Mouse (Mus musculus) liver, adult 2 months (tissue): ENCODE data around the gene Zbtb18.

Experiments used
- CTCF ChIP-seq: fragments of 200-500 bp; IDR thresholded peaks from 2 replicates; pipeline ENCODE4 v1.5.1; 2011; ENCODE audit warnings: low read depth, low read length, control low read depth
- POLR2A ChIP-seq: fragments of 200-500 bp; IDR thresholded peaks from 2 replicates; pipeline ENCODE4 v1.6.1; 2011; ENCODE audit warnings: low read length, control low read depth; ENCODE audit not compliant: insufficient read depth; ENCODE audit errors: extremely low read depth

DNA sequence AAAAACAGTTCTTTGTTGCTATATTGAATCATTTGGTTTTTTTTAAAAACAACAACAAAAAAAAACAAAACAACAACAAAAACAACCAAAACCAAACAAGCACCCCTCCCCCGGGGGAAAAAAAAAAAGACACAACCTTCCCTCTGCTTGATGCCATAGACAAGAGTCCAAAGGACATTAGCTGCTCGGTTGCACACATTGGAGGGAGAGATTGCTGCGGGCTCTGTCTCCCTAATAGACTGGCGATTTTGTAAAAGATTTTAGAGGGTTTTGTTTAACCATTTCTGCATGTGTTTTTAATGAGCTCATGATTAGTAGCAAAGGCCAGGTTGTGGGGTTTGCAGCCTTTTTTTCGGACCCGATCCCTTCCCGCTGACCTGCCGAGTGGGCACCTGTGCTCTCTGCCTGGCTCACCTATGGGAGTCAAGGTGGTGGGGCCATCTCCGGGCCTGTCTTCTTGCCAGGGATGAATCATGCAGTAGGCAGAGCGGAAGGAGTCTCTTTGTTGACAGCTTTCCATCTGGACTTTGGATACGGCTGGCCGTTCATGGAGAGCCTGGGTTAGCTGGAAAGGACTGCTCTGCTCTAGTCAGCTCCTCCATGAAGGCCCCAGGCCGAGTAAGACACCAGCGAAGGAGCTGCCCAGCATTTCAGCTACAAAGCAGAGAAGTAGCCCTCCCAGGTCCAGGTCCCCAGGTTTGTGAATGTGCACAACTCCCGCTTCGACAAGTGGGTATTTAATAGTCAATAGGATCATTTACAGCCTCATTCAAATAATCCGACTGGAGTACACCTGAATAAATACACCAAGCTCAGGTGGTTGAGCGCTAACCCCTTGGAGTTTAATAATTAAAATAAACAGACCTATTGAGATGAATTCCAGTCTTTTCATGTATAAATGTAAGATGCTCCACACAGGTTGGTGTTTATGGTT lies 16.6 kb downstream of the Zbtb18 start:
- no peak for TF ChIP-seq POLR2A
- no peak for TF ChIP-seq CTCF
